Mouse (Mus musculus) testis, postnatal 14 days (tissue): ENCODE results near the gene Mrgprx2.
"Not testable (repeated sequence)": the region's sequence is repeated elsewhere in the genome, so short reads cannot be mapped to it uniquely, and the experiment has no call there.

Experiments used
- DNase-seq: peaks from one replicate; pipeline ENCODE4 v3.0.0; 2021; ENCODE audit warnings: low spot score

The Mrgprx2 gene

DNA sequence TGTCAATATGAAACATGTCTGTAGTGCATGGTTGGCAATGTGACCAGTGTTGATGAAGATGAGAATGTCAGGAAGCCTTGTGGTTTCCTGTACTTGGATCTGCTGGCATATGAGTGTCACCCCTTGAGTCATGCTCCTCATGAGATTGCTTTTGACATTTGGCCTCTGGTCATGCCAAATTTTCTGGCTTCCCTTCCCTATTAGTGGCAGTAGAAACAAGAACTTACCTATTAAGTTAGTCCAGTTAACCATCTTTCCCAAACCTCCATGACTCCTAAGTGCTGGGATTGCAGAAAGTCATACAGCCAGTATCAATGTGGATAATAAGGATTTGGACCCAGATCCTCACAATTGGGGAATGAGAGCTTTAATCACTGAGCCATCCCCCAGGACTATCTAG is at the start of gene Mrgprx2:
Mrgprx2 (minus strand) TSS at position 101 of the 400 bp plus-strand sequence.
- DNase-seq, result no peak

DNA sequence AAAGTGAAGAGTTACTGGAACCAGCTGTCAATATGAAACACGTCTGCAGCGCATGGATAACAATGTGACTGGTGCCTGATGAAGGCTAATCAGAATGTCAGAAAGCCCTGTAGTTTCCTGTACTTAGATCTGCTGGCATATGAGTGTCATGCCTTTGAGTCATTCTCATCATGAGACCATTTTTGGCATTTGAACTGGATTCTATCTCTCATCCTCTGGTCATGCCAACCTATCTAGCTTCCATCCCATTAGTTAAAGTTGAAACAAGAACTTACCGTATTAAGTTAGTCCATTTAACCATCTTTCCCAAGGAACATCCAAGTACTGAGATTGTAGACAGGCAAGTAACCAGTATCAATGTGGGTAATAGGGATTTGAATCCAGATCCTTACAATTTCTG is 42.9 kb downstream of the Mrgprx2 start, which contains the start of gene Mrgprb1:
Mrgprb1 (minus strand) TSS at position 101 of the 400 bp plus-strand sequence.
- no peak for DNase-seq

DNA sequence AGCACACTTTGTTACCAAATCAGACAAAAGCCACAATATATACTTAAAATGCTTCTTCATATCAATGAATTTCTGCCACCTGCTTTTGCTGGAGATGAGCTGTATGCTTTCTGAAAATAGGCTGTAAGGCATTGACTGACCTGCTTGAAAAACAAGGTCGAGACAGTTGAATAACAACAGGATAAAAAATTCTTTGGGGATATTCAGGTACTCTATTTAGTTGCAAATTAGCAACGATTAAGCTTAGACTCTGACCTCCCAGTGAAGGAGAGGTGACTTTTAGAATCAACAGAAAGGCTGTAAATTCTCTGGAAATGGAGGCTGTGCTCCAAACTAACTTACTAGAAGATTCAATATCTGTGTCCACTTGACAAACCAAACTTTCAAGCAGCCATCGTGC is 62.5 kb downstream of the Mrgprx2 start:
- DNase-seq, result no peak

DNA sequence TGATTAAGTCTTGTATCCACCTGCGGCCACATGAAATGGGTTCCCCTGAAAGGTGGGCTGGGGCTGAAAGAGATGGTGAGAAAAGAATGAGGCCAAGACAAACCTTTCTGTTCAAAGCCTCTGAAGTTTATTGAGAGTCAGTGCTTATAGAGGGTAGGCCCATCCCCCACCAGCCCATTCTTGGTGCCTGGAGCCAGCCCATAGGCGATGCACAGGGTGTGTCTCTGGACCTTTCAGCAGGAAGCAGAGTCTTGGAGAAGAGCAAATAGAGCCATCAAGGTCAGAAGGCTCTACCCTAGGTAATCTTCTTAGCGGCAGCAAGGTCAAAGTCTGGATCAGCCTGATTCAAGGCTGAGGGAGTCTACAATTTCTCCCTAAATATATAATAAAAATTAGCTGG is 63.2 kb downstream of the Mrgprx2 start:
- DNase-seq, result not testable (repeated sequence)
